Comparison of ENCODE assay signal across 10 mouse cellular contexts in genomic region chr14:121000561-121001340, GRCm38 (mm10). TPM values are rescaled to one million over a fixed set of nuclear protein-coding genes. Genes with fewer than 3 reads are reported as not detected.
DNase-seq lines count a peak whose midpoint lies in the region; ATAC-seq and TF ChIP-seq lines count a peak whose summit lies in the region.
"Had no signal": no experiment of that assay in that cellular context is flagged by ENCODE, and none has a peak within 500 bp of the region (broad histone marks: within the 10 kb centered on the region; RNA-seq: fewer than 3 reads in every experiment).

No protein-coding gene starts in this region.

- H3K36me3 ChIP-seq in intestine, postnatal 0 days (ENCODE audit: control insufficient read depth, insufficient read depth) = no peaks in the 10 kb centered on the region
- H3K36me3 ChIP-seq in intestine, embryonic 15.5 days = no peaks in the 10 kb centered on the region
- no peaks in the 10 kb centered on the region for H3K36me3 ChIP-seq in embryonic facial prominence, embryonic 11.5 days (replicated peaks; ENCODE audit: control insufficient read depth, insufficient read depth, low read depth, low read length)
- H3K36me3 ChIP-seq in lung, postnatal 0 days (ENCODE audit: insufficient read depth, low read length) = no peaks in the 10 kb centered on the region

- WGBS in intestine, postnatal 0 days = 46% methylated on average over 12 of the region's 12 CpGs
- WGBS in intestine, embryonic 15.5 days = 45% methylated on average over 12 of the region's 12 CpGs
- WGBS in embryonic facial prominence, embryonic 11.5 days = 44% methylated on average over 12 of the region's 12 CpGs
- WGBS in lung, postnatal 0 days = 35% methylated on average over 12 of the region's 12 CpGs

- no peak overlapping the region for H3K27ac ChIP-seq in intestine, postnatal 0 days (ENCODE audit: low read depth, low read length)
- H3K27ac ChIP-seq in intestine, embryonic 15.5 days = no peak overlapping the region
- no peak overlapping the region for H3K27ac ChIP-seq in embryonic facial prominence, embryonic 11.5 days (replicated peaks; ENCODE audit: low read depth, low read length)
- H3K27ac ChIP-seq in lung, postnatal 0 days (ENCODE audit: low read length) = no peak overlapping the region

- no peak overlapping the region for H3K9ac ChIP-seq in intestine, postnatal 0 days (ENCODE audit: low read depth, low read length)
- H3K9ac ChIP-seq in intestine, embryonic 15.5 days = no peak overlapping the region
- H3K9ac ChIP-seq in embryonic facial prominence, embryonic 11.5 days (replicated peaks; ENCODE audit: low read length) = no peak overlapping the region
- H3K9ac ChIP-seq in lung, postnatal 0 days (replicated peaks; ENCODE audit: low read depth) = no peak overlapping the region

- no peak for TF ChIP-seq EP300 in lung, postnatal 0 days (IDR thresholded peaks at IDR 0.05)

- no peaks in the 10 kb centered on the region for H3K4me1 ChIP-seq in intestine, postnatal 0 days (replicated peaks; ENCODE audit: control insufficient read depth, insufficient read depth, low read length)
- no peaks in the 10 kb centered on the region for H3K4me1 ChIP-seq in intestine, embryonic 15.5 days (replicated peaks)
- no peaks in the 10 kb centered on the region for H3K4me1 ChIP-seq in embryonic facial prominence, embryonic 11.5 days (ENCODE audit: control insufficient read depth, insufficient read depth, low read length)
- H3K4me1 ChIP-seq in lung, postnatal 0 days (ENCODE audit: insufficient read depth, low read depth, low read length) = no peaks in the 10 kb centered on the region

- no peaks in the 10 kb centered on the region for H3K9me3 ChIP-seq in intestine, postnatal 0 days (ENCODE audit: control insufficient read depth)
- H3K9me3 ChIP-seq in intestine, embryonic 15.5 days = no peaks in the 10 kb centered on the region
- no peaks in the 10 kb centered on the region for H3K9me3 ChIP-seq in embryonic facial prominence, embryonic 11.5 days (replicated peaks; ENCODE audit: control insufficient read depth, low read length)
- H3K9me3 ChIP-seq in lung, postnatal 0 days (ENCODE audit: low read length) = no peaks in the 10 kb centered on the region

- H3K4me3 ChIP-seq in intestine, postnatal 0 days (ENCODE audit: low read depth, low read length) = no peak overlapping the region
- no peak overlapping the region for H3K4me3 ChIP-seq in intestine, embryonic 15.5 days (replicated peaks)
- no peak overlapping the region for H3K4me3 ChIP-seq in embryonic facial prominence, embryonic 11.5 days (ENCODE audit: low read depth, low read length)
- no peak overlapping the region for H3K4me3 ChIP-seq in lung, postnatal 0 days (ENCODE audit: low read depth, low read length)

- TF ChIP-seq CTCF in intestine, postnatal 0 days (IDR thresholded peaks at IDR 0.05; ENCODE audit: low read depth) = no peak
- no peak for TF ChIP-seq CTCF in lung, postnatal 0 days (IDR thresholded peaks at IDR 0.05)

- H3K4me2 ChIP-seq in intestine, postnatal 0 days (replicated peaks; ENCODE audit: low read depth) = no peak overlapping the region
- H3K4me2 ChIP-seq in intestine, embryonic 15.5 days (replicated peaks) = no peak overlapping the region
- no peak overlapping the region for H3K4me2 ChIP-seq in embryonic facial prominence, embryonic 11.5 days (ENCODE audit: low read depth, low read length)
- H3K4me2 ChIP-seq in lung, postnatal 0 days (replicated peaks; ENCODE audit: low read depth, low read length) = no peak overlapping the region

- DNase-seq in MN1 (ENCODE audit: low spot score) = peak; percentile 21
- peak; percentile 40 for DNase-seq in embryonic facial prominence, embryonic 11.5 days (ENCODE audit: low spot score)
- DNase-seq in lung, postnatal 0 days (ENCODE audit: low spot score) = peak; percentile 66
- DNase-seq in spleen, postnatal 36 days (ENCODE audit: low spot score in 2 of 2) = no peak
- no peak for DNase-seq in adrenal gland, adult 2 months
- DNase-seq: cerebellum, adult 11 months; heart, postnatal 10 days had no signal

- ATAC-seq in intestine, postnatal 0 days = peak; percentile 41; the same call in 1 of the 2 replicates
- no peak for ATAC-seq in intestine, embryonic 15.5 days
- no peak for ATAC-seq in embryonic facial prominence, embryonic 11.5 days (replicated peaks; ENCODE audit: insufficient number of reproducible peaks, low FRiP score, low TSS enrichment, low read depth)
- ATAC-seq in lung, postnatal 0 days = peak; percentile 79
- no peak for ATAC-seq in megakaryocyte-erythroid progenitor cell, adult 5-6 weeks (replicated peaks; ENCODE audit: low FRiP score, low TSS enrichment, poor library complexity, severe bottlenecking)

- no peaks in the 10 kb centered on the region for H3K27me3 ChIP-seq in intestine, postnatal 0 days (replicated peaks; ENCODE audit: control insufficient read depth, insufficient read depth, low read length)
- no peaks in the 10 kb centered on the region for H3K27me3 ChIP-seq in intestine, embryonic 15.5 days (replicated peaks)
- no peaks in the 10 kb centered on the region for H3K27me3 ChIP-seq in embryonic facial prominence, embryonic 11.5 days (ENCODE audit: control insufficient read depth, insufficient read depth, low read length)
- no peaks in the 10 kb centered on the region for H3K27me3 ChIP-seq in lung, postnatal 0 days (replicated peaks; ENCODE audit: insufficient read depth, low read length)

RNA-seq across cellular contexts. Expression of gene Farp1, which starts 34.2 kb away (rescaled TPM):
- 4.9 and 5.3 TPM in 2 replicates for polyA plus RNA-seq in intestine, postnatal 0 days (2015; fragmentation: Nextera tagmentation; extraction: Ambion mirVana)
- polyA plus RNA-seq in intestine, embryonic 15.5 days (2015; fragmentation: Nextera tagmentation; extraction: Ambion mirVana) = 15.8 and 16.6 TPM in 2 replicates
- polyA plus RNA-seq in embryonic facial prominence, embryonic 11.5 days (2014; fragmentation: Nextera tagmentation; extraction: Ambion mirVana) = 40.8 and 42.8 TPM in 2 replicates
- 17.9 TPM in 2 replicates for polyA plus RNA-seq in lung, postnatal 0 days (2015; fragmentation: Nextera tagmentation; extraction: Ambion mirVana)
- 0.20 TPM in 1 of 2 replicates, not detected in the other for total RNA-seq in megakaryocyte-erythroid progenitor cell, adult 5-6 weeks (2014; fragmentation: Nextera tagmentation)
- total RNA-seq in megakaryocyte-erythroid progenitor cell, adult 5-6 weeks (2017) = not detected in 2 replicates
- 10 to 100 TPM; 18.0 to 24.0 TPM for total RNA-seq in adrenal gland, adult 2 months (2021)
- 7.4 and 10.9 TPM in 2 replicates for polyA plus RNA-seq in adrenal gland, adult 2 months (2012; rRNA removed)

Comparison
In these comparisons a context has a peak if more than half of its experiments do, and no peak if none do; other contexts are left out.
1. ATAC-seq: peak in intestine, postnatal 0 days (single experiment) and lung, postnatal 0 days (single experiment); none in intestine, embryonic 15.5 days (single experiment), embryonic facial prominence, embryonic 11.5 days (single experiment) and megakaryocyte-erythroid progenitor cell, adult 5-6 weeks (single experiment).
2. DNase-seq: peak in MN1 (single experiment), embryonic facial prominence, embryonic 11.5 days (single experiment) and lung, postnatal 0 days (single experiment); none in spleen, postnatal 36 days (0 of 2) and adrenal gland, adult 2 months (single experiment).